Mouse (Mus musculus) heart, postnatal 0 days (tissue): ENCODE measurements at regions not wholly inside any gene's neighbourhood (a gene's known extent, or its start where the extent isn't known, plus 50 kb on each side); places are given as distances from the start of the nearest gene placed in this dataset.

Experiments
- ATAC-seq: fragments of 200-750 bp; cut with Nextera tagmentation; 2 replicates; pipeline ENCODE4 v1.8.0; 2017; ENCODE audit warnings: low read depth, moderate number of reproducible peaks, moderate library complexity; ENCODE audit not compliant: insufficient read depth
- DNase-seq: peaks from one replicate; pipeline ENCODE4 v3.0.0-alpha.2; 2016; ENCODE audit warnings: low spot score
- H3K27ac ChIP-seq: fragments of 300-500 bp; sonication (generic); 2 replicates; pipeline ENCODE4 v1.5.1; 2014; ENCODE audit warnings: low read depth, mild to moderate bottlenecking
- H3K27me3 ChIP-seq: fragments of 300-500 bp; sonication (generic); 2 replicates; pipeline ENCODE4 v1.6.1; 2014; ENCODE audit warnings: low read length, mixed read lengths; ENCODE audit not compliant: control insufficient read depth, insufficient read depth
- H3K36me3 ChIP-seq: fragments of 300-500 bp; sonication (generic); replicated peaks from 2 replicates; pipeline ENCODE4 v1.6.1; 2014; ENCODE audit warnings: low read length, mixed read lengths; ENCODE audit not compliant: control insufficient read depth, insufficient read depth
- H3K4me1 ChIP-seq: fragments of 300-500 bp; sonication (generic); 2 replicates; pipeline ENCODE4 v1.6.1; 2014; ENCODE audit warnings: antibody characterized with exemption; ENCODE audit not compliant: control insufficient read depth, insufficient read depth
- H3K4me2 ChIP-seq: fragments of 300-500 bp; sonication (generic); 2 replicates; pipeline ENCODE4 v1.6.1; 2014; ENCODE audit warnings: low read depth, mild to moderate bottlenecking, low read length, moderate library complexity
- H3K4me3 ChIP-seq: fragments of 300-500 bp; sonication (generic); 2 replicates; pipeline ENCODE4 v1.5.1; 2014; ENCODE audit warnings: low read depth, low read length
- H3K9ac ChIP-seq: fragments of 300-500 bp; sonication (generic); replicated peaks from 2 replicates; pipeline ENCODE4 v1.6.1; 2014; ENCODE audit warnings: low read depth, low read length, mixed read lengths
- H3K9me3 ChIP-seq: fragments of 300-500 bp; sonication (generic); replicated peaks from 2 replicates; pipeline ENCODE4 v1.6.1; 2016; ENCODE audit warnings: low read length; ENCODE audit not compliant: control insufficient read depth
- CTCF ChIP-seq: IDR thresholded peaks from 2 replicates; pipeline ENCODE4 v1.5.1; 2016; ENCODE audit warnings: antibody characterized with exemption, control low read depth, low read depth
- EP300 ChIP-seq: IDR thresholded peaks from 2 replicates; pipeline ENCODE4 v1.6.1; 2016; ENCODE audit warnings: antibody characterized with exemption, low read depth
- WGBS: fragments of 180-500 bp; shearing (Covaris S2); extraction: QIAGEN DNeasy Blood & Tissue Kit; methylation state at CpG from one replicate; pipeline ENCODE4 v1.1.7; 2014; 5-methylcytosine and 5-hydroxymethylcytosine counted together

DNA sequence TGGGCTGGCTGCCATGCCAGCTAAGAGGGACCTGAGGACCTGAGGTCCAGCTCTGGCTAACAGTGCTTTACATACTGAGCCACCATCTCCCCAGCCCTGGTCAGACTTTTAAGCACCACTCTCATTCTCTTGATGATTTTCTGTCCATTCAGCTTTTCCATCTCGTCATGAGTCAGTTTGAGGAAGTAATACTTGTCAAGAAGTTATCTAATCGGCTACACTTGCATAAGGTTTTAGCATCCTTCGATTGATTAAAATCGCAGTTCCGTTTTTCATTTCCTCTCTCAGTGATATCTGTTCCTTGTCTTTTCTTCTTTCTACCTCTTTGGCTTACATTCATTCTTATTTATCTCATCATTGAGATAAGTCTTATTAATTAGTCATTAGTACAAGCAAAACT lies 207.4 kb upstream of the Hs6st1 start:
- no peaks in the 10 kb centered on the region for H3K4me1 ChIP-seq
- no peaks in the 10 kb centered on the region for H3K9me3 ChIP-seq
- no peak for DNase-seq
- WGBS, result 60% methylated on average over 5 of the region's 5 CpGs
- no peak overlapping the region for H3K9ac ChIP-seq
- H3K4me2 ChIP-seq, result no peak overlapping the region
- no peaks in the 10 kb centered on the region for H3K27me3 ChIP-seq
- TF ChIP-seq EP300 (no peak), CTCF (no peak)
- H3K27ac ChIP-seq, result no peak overlapping the region
- no peak overlapping the region for H3K4me3 ChIP-seq
- no peak for ATAC-seq
- H3K36me3 ChIP-seq, result no peaks in the 10 kb centered on the region

DNA sequence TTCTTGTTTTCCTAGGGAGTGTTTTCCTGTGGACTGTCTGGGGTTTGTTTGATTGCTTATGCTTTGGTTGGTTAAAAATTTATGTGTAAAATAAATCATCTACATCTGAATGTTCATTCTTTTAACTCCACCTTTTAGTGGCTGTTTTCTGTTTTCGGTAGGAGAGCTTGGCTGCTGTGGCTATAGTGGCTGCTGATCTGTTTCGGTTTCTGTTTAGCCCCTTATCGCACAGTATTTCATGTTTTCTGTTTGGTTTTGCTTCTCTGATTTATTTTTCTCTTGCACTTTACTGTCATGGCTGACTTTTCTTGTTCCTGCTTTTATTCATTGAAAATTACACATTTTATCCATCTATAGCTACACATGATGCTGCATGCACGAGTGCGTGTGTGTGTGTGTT lies 206.0 kb upstream of the Hs6st1 start:
- Histone ChIP-seq H3K4me2 (no peak overlapping the region), H3K4me3 (no peak overlapping the region), H3K9me3 (no peaks in the 10 kb centered on the region), H3K27me3 (no peaks in the 10 kb centered on the region), H3K4me1 (no peaks in the 10 kb centered on the region), H3K27ac (no peak overlapping the region), H3K9ac (no peak overlapping the region), H3K36me3 (no peaks in the 10 kb centered on the region)
- no peak for DNase-seq
- TF ChIP-seq EP300, result no peak
- TF ChIP-seq CTCF, result no peak
- ATAC-seq, result no peak
- 90% methylated on average over 5 of the region's 5 CpGs for WGBS

DNA sequence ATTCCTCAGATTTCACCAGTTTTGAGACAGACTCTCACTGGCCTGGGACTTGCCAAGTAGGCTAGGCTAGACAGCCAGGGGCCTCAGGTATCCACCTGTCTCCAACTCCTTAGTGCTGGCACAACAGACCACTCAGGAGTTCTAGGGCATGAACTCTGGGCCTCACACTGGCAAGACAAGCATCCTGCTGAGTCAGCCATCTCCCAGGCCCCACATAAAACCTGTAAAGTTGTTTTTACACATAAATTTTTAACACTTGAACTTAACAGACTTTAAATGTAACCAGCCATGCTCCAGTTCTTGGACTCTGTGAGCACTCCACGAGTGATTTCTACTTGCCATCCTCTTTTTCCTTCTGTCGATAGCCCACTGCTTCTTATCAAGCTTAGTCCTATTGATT lies 205.5 kb upstream of the Hs6st1 start:
- H3K4me3 ChIP-seq, result no peak overlapping the region
- 82% methylated on average over 2 of the region's 2 CpGs for WGBS
- no peak for ATAC-seq

DNA sequence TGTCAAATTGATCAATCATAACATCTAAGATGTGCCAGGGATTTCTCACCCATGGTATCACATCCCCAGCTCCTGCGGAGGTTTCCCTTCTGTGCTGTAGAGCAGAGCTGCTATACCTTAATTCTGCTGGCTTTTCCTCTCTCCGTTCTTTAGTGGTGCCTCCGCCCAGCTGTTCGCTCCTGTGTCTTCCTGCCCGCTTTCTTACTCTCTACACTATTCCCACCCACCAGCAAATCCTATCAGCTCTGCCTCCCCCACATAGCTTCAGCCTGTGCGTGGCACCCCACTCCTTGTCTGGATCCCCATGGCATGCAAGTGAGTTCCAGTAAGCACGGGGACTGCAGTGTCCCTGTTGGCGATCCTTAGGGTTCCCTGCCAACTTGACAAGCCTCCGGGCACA lies 204.0 kb upstream of the Hs6st1 start:
- H3K4me2 ChIP-seq, result no peak overlapping the region
- no peaks in the 10 kb centered on the region for H3K36me3 ChIP-seq
- H3K27me3 ChIP-seq, result no peaks in the 10 kb centered on the region
- no peaks in the 10 kb centered on the region for H3K9me3 ChIP-seq
- H3K4me1 ChIP-seq, result no peaks in the 10 kb centered on the region
- no peak overlapping the region for H3K9ac ChIP-seq
- 81% methylated on average over 9 of the region's 9 CpGs for WGBS
- no peak for DNase-seq
- TF ChIP-seq CTCF (no peak), EP300 (no peak)
- no peak overlapping the region for H3K4me3 ChIP-seq
- ATAC-seq, result no peak
- no peak overlapping the region for H3K27ac ChIP-seq

More for the DNA sequence above, 205.5 kb upstream of the Hs6st1 start:
- no peak for DNase-seq
- Histone ChIP-seq H3K27ac (no peak overlapping the region), H3K4me2 (no peak overlapping the region), H3K4me1 (no peaks in the 10 kb centered on the region), H3K9me3 (no peaks in the 10 kb centered on the region), H3K36me3 (no peaks in the 10 kb centered on the region), H3K9ac (no peak overlapping the region), H3K27me3 (no peaks in the 10 kb centered on the region)
- TF ChIP-seq CTCF (no peak), EP300 (no peak)

- H3K36me3 ChIP-seq, result no peaks in the 10 kb centered on the region
- H3K27ac ChIP-seq, result no peak overlapping the region
- TF ChIP-seq EP300, result no peak
- no peak for TF ChIP-seq CTCF
- H3K4me1 ChIP-seq, result no peaks in the 10 kb centered on the region
- DNase-seq (no peak), ATAC-seq (no peak)
- H3K27me3 ChIP-seq, result no peaks in the 10 kb centered on the region
- no peak overlapping the region for H3K4me2 ChIP-seq
- H3K9ac ChIP-seq, result no peak overlapping the region
- H3K4me3 ChIP-seq, result no peak overlapping the region
- WGBS, result 79% methylated on average over 6 of the region's 6 CpGs
- H3K9me3 ChIP-seq, result no peaks in the 10 kb centered on the region
Measured at GRCm38 (mm10) chr1:35865263-35865662, 202.9 kb upstream of the Hs6st1 start.

DNA sequence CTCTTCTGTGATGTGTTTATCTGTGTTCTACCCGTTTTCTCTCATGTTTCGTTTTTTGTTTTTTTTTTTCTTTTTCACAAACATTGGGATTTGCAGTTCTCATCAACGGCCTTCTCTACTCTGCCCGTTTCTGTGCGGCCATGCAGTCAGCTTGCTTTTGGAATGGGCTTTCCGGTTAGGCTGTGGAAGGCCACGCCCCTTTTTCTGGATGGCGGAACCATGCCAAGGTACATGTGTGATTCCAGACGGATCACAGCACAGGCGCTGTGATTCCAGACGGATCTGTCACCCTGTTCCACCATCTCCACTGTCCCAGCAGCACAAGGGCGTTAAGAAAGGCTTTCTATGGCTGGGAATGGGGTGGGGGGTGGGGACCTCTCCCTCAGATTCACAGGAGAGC lies 201.6 kb upstream of the Hs6st1 start:
- Histone ChIP-seq H3K4me3 (no peak overlapping the region), H3K9me3 (no peaks in the 10 kb centered on the region), H3K27ac (no peak overlapping the region), H3K36me3 (no peaks in the 10 kb centered on the region), H3K4me1 (no peaks in the 10 kb centered on the region), H3K4me2 (no peak overlapping the region), H3K9ac (no peak overlapping the region), H3K27me3 (no peaks in the 10 kb centered on the region)
- DNase-seq, result no peak
- 81% methylated on average over 12 of the region's 12 CpGs for WGBS
- TF ChIP-seq CTCF (no peak), EP300 (no peak)
- no peak for ATAC-seq
